Mouse (Mus musculus) kidney, embryonic 14.5 days (tissue): ENCODE results near the gene Nav2. TPM values are rescaled to one million over a fixed set of nuclear protein-coding genes. Genes with fewer than 3 reads are reported as not detected.

ENCODE experiments used
- ATAC-seq: fragments of 200-750 bp; cut with Nextera tagmentation; 2 replicates; pipeline ENCODE4 v1.8.0; 2017; ENCODE audit warnings: moderate number of reproducible peaks, mild to moderate bottlenecking, moderate TSS enrichment, moderate library complexity; ENCODE audit not compliant: low FRiP score, low TSS enrichment
- H3K27ac ChIP-seq: fragments of 300-500 bp; sonication (generic); 2 replicates; pipeline ENCODE4 v1.5.1; 2014; ENCODE audit warnings: low read depth, mild to moderate bottlenecking, low read length, moderate library complexity, mixed read lengths
- H3K27me3 ChIP-seq: fragments of 300-500 bp; sonication (generic); 2 replicates; pipeline ENCODE4 v1.6.1; 2014; ENCODE audit warnings: mild to moderate bottlenecking, low read length; ENCODE audit not compliant: control insufficient read depth, insufficient read depth
- H3K36me3 ChIP-seq: fragments of 300-500 bp; sonication (generic); 2 replicates; pipeline ENCODE4 v1.6.1; 2014; ENCODE audit warnings: low read length, mixed read lengths; ENCODE audit not compliant: control insufficient read depth, insufficient read depth
- H3K4me1 ChIP-seq: fragments of 300-500 bp; sonication (generic); 2 replicates; pipeline ENCODE4 v1.6.1; 2014; ENCODE audit warnings: low read length, mixed read lengths; ENCODE audit not compliant: control insufficient read depth, insufficient read depth
- H3K4me2 ChIP-seq: fragments of 300-500 bp; sonication (generic); replicated peaks from 2 replicates; pipeline ENCODE4 v1.6.1; 2014; ENCODE audit warnings: low read depth, mild to moderate bottlenecking, low read length
- H3K4me3 ChIP-seq: fragments of 300-500 bp; sonication (generic); 2 replicates; pipeline ENCODE4 v1.5.1; 2014; ENCODE audit warnings: mild to moderate bottlenecking, low read length
- H3K9ac ChIP-seq: fragments of 300-500 bp; sonication (generic); 2 replicates; pipeline ENCODE4 v1.6.1; 2014; ENCODE audit warnings: low read depth, mild to moderate bottlenecking, low read length, moderate library complexity
- H3K9me3 ChIP-seq: fragments of 300-500 bp; sonication (generic); 2 replicates; pipeline ENCODE4 v1.6.1; 2016; ENCODE audit warnings: low read length; ENCODE audit not compliant: control insufficient read depth
- WGBS: fragments of 180-500 bp; shearing (Covaris S2); extraction: QIAGEN DNeasy Blood & Tissue Kit; methylation state at CpG from one replicate; pipeline ENCODE4 v1.1.7; 2014; 5-methylcytosine and 5-hydroxymethylcytosine counted together
- polyA plus RNA-seq: library from polyadenylated mRNA; unstranded; fragments of >200 nt; fragmentation: Nextera tagmentation; extraction: Ambion mirVana; gene quantifications from 2 replicates; pipeline ENCODE4 v1.2.1, GENCODE M21; 2014

Gene Nav2
- polyA plus RNA-seq, 1 experiment from 2014 or later: 49.2 TPM

DNA sequence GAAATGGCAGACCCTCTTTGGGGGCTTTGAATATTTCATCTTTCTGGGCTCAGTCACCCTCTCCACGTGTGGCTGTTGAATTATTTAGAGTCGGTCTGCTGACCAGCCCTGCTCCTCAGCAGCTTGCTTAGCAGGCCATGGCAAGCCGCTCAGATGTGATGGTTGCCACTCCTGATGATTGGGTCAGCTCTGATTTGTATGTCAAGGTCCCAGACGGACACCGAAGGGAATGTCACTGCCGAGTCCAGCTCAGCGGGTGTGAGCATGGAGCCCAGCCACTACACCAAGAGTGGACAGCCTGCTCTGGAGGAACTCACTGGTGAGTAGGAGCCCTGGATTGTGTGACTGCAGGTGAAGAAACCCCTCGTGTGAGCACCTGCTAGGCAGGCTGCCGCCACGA lies 549.4 kb downstream of the Nav2 start:
- Histone ChIP-seq H3K9me3 (no peaks in the 10 kb centered on the region), H3K27me3 (no peaks in the 10 kb centered on the region), H3K36me3 (no peaks in the 10 kb centered on the region; the same call in 1 of the 2 replicates), H3K4me1 (no peaks in the 10 kb centered on the region), H3K4me2 (no peak overlapping the region), H3K9ac (no peak overlapping the region), H3K27ac (no peak overlapping the region), H3K4me3 (no peak overlapping the region)
- 79% methylated on average over 10 of the region's 10 CpGs for WGBS
- no peak for ATAC-seq

DNA sequence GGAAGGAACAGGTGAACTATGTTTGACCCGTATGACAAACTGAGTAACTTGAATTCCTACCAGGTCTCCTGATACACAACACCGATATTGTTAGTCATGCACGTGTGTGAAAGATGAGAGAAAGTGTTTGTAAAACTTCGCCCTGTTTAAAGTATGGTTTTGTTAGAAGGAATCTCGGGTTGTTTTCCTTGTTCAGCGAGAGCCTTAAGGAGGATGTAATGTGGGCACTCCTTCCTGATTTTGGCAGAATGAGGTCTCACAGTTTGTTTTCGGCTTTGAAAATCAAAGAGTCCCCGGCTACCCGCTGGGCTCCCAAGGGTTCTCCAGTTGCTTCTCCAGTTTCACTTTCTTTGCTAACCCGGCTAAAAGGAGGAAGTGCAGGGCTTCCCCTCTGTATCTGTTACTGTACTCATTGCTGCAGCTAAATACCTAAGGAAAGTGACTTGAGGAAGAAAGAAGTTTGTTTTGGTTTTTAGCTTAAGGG lies 553.9 kb downstream of the Nav2 start:
- Histone ChIP-seq H3K27ac (peak overlapping the region; percentile 17; the same call in 1 of the 2 replicates), H3K9ac (peak overlapping the region; percentile 23; the same call in 1 of the 2 replicates), H3K4me2 (peak overlapping the region; percentile 26), H3K36me3 (peaks cover 4% of the 10 kb centered on the region; the same call in 1 of the 2 replicates), H3K4me3 (no peak overlapping the region), H3K27me3 (no peaks in the 10 kb centered on the region), H3K9me3 (no peaks in the 10 kb centered on the region), H3K4me1 (no peaks in the 10 kb centered on the region)
- ATAC-seq: peak; percentile 30; the same call in 1 of the 2 replicates
- 6% methylated on average over 10 of the region's 10 CpGs for WGBS

DNA sequence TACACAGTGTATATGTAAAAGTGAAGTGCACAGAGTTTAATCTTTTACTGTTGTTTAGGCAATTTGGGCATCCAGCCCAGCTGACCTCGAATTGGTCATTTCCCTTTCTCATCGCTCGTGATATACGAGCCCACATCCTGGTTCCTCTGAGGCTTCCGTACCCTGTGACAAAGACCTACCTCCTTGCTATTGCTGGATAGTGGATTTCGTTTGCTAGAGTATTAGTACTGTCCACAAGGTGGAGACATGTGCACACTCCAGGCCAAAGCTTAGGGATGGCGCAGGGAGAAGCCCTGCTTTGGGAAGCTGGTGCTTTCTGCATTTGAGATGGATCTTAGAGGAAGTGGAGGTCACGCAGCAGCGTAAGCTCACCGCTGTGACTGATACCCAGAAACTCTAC lies 559.3 kb downstream of the Nav2 start:
- 13% methylated on average over 10 of the region's 10 CpGs for WGBS
- Histone ChIP-seq H3K4me1 (no peaks in the 10 kb centered on the region), H3K27ac (no peak overlapping the region), H3K4me2 (no peak overlapping the region), H3K27me3 (no peaks in the 10 kb centered on the region), H3K4me3 (no peak overlapping the region), H3K9ac (no peak overlapping the region), H3K9me3 (no peaks in the 10 kb centered on the region), H3K36me3 (peaks cover 4% of the 10 kb centered on the region; the same call in 1 of the 2 replicates)
- ATAC-seq: peak; percentile 85

DNA sequence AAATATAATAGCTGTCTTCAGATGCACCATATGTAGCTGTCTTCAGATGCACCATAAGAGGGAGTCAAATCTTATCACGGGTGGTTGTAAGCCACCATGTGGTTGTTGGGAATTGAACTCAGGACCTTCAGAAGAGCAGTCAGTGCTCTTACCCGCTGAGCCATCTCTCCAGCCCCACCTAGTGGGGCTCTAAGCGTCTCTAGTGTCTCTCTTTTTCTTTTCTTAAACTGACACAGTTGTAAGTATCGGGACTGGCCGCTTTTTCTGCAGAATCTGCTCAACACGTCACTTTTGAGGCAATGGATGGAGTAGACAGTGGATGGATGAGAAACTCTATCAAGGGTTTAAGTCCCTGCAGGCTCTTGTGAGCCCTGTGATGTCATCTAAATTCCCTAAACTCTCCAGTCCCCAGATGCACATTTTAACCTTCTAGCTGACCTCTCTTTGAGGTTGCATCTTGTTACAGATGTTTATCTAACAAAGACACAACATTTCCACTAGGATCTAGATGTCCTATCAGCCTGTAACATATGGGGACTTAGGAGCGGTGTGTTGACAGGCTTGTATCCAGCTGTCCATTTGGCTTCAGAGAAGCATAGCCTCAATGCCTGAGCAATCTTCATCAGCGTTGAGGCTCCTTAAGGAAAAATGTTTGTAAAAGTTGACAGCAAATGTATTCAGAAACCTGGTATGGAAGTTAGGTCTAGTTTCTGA lies 560.1 kb downstream of the Nav2 start:
- Histone ChIP-seq H3K4me2 (no peak overlapping the region), H3K27me3 (no peaks in the 10 kb centered on the region), H3K27ac (no peak overlapping the region), H3K4me3 (no peak overlapping the region), H3K4me1 (no peaks in the 10 kb centered on the region), H3K9ac (no peak overlapping the region), H3K9me3 (no peaks in the 10 kb centered on the region), H3K36me3 (peaks cover 4% of the 10 kb centered on the region; the same call in 1 of the 2 replicates)
- 0 out of 2 replicates have a peak, but pooled peaks have one; percentile 12 for ATAC-seq
- 83% methylated on average over 8 of the region's 8 CpGs for WGBS

DNA sequence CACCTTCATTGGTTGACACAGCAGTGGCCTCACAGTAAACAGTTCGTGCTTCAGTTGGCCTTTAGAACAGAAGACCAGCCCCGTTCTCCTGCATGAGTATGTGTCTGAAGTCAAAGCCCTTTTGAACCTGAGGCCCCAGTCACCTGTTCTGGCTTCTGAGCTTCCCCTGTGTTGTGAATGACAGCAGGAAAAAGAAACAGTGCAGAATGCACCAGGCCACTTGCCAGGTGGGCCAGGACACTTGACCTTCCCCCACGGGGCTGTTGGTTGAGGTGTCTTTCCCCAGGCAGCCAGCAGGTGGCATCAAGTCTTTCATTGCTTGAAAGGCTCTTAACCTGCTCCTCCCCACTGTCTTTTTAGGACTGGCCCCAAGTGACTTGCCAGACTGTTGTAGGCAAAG lies 562.8 kb downstream of the Nav2 start:
- no peak for ATAC-seq
- no peaks in the 10 kb centered on the region for H3K27me3 ChIP-seq
- H3K36me3 ChIP-seq: no peaks in the 10 kb centered on the region
- H3K4me1 ChIP-seq: 0 out of 2 replicates have a peak, but pooled peaks cover 2% of the 10 kb centered on the region
- no peak overlapping the region for H3K4me3 ChIP-seq
- no peak overlapping the region for H3K27ac ChIP-seq
- WGBS: 51% methylated on average over 3 of the region's 3 CpGs
- H3K4me2 ChIP-seq: no peak overlapping the region
- no peak overlapping the region for H3K9ac ChIP-seq
- H3K9me3 ChIP-seq: no peaks in the 10 kb centered on the region

DNA sequence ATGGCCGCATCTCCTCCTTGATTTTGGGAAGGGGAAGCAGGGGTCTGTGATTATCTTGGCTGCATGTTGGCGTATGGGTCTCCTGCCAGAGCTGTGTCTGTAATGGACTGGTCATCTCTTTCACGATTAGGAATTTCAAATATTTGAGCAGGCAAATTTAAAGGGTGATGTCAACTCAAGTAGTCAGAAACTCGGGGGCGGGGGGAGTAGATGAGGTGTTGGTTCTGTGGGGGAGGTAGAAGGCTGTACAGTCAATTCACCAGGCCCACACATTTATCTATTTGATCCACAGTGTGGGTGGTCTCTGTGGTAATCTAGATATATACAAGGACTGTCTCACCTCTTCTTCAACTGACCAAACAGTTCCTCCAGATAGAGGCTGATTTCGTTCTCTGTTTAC lies 566.8 kb downstream of the Nav2 start:
- Histone ChIP-seq H3K36me3 (no peaks in the 10 kb centered on the region), H3K4me2 (no peak overlapping the region), H3K9ac (no peak overlapping the region), H3K4me1 (peaks cover 24% of the 10 kb centered on the region), H3K4me3 (no peak overlapping the region), H3K9me3 (no peaks in the 10 kb centered on the region), H3K27me3 (no peaks in the 10 kb centered on the region), H3K27ac (no peak overlapping the region)
- 69% methylated on average over 6 of the region's 6 CpGs for WGBS
- ATAC-seq: no peak

DNA sequence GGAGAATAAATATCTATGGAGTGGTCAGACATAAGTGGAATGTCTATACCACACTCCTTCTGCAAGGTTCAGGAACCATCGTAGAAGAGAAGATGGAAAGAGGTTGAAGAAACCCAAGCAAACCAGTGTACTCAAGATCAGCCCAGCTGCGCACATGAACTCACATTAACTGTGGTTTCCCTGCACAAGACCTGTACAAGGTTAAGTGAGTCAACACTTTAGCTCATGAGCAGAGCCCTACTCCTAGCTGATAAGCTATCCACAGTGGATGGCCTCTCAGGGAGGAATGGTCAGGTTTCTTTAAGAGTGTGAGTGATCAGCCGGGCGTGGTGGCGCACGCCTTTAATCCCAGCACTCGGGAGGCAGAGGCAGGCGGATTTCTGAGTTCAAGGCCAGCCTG lies 567.6 kb downstream of the Nav2 start:
- no peak overlapping the region for H3K9ac ChIP-seq
- no peak overlapping the region for H3K27ac ChIP-seq
- H3K27me3 ChIP-seq: no peaks in the 10 kb centered on the region
- no peak overlapping the region for H3K4me3 ChIP-seq
- no peak overlapping the region for H3K4me2 ChIP-seq
- no peaks in the 10 kb centered on the region for H3K9me3 ChIP-seq
- H3K4me1 ChIP-seq: peaks cover 24% of the 10 kb centered on the region
- no peak for ATAC-seq
- WGBS: 92% methylated on average over 8 of the region's 8 CpGs
- no peaks in the 10 kb centered on the region for H3K36me3 ChIP-seq

DNA sequence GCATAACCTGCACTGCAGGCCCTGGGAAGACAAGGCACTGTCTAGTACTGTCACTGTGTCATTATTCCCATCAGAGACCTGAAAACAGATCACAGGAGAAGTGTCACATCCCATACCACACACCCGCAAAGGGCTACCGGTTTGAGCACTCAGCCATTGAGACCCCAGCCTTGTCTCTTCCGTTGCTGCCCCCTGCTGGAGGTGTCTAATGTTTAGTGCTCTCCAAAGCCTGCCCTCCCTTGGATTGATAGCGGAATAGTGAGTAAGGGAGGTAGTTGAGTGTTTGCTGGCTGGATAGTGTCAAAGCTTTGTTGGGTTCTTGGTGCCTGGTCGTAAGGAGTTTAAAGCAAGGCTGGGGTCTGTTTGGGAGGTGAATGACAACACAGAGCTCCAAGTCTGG lies 568.1 kb downstream of the Nav2 start:
- no peak overlapping the region for H3K9ac ChIP-seq
- H3K27me3 ChIP-seq: no peaks in the 10 kb centered on the region
- H3K4me2 ChIP-seq: no peak overlapping the region
- no peaks in the 10 kb centered on the region for H3K36me3 ChIP-seq
- 57% methylated on average over 5 of the region's 5 CpGs for WGBS
- ATAC-seq: peak; percentile 47; the same call in 1 of the 2 replicates
- no peaks in the 10 kb centered on the region for H3K9me3 ChIP-seq
- peak overlapping the region; percentile 51; the same call in 1 of the 2 replicates for H3K27ac ChIP-seq
- no peak overlapping the region for H3K4me3 ChIP-seq
- peaks cover 24% of the 10 kb centered on the region for H3K4me1 ChIP-seq
